Mouse (Mus musculus): Measurements from ENCODE around the gene St6galnac5. TPM values are rescaled to one million over a fixed set of nuclear protein-coding genes. Genes with fewer than 3 reads are reported as not detected.
A peak's percentile ranks its signal among the peaks of the same experiment; 100 is the strongest.

The St6galnac5 gene
- polyA plus RNA-seq, 1 experiment from 2014 or later: 8.4 TPM

- Histone ChIP-seq H3K9ac (ENCODE audit: low read length) (no peak overlapping the region), H3K36me3 (ENCODE audit: control insufficient read depth, insufficient read depth, low read length) (no peaks in the 10 kb centered on the region), H3K27ac (ENCODE audit: low read depth, low read length) (no peak overlapping the region), H3K4me2 (ENCODE audit: low read length) (no peak overlapping the region), H3K9me3 (replicated peaks; ENCODE audit: control insufficient read depth, low read length) (no peaks in the 10 kb centered on the region), H3K27me3 (replicated peaks; ENCODE audit: control insufficient read depth, insufficient read depth, low read length) (no peaks in the 10 kb centered on the region), H3K4me1 (ENCODE audit: control insufficient read depth, insufficient read depth, low read length) (no peaks in the 10 kb centered on the region), H3K4me3 (ENCODE audit: low read depth, low read length) (no peak overlapping the region)
- DNase-seq (ENCODE audit: low spot score) (no peak), ATAC-seq (no peak)
- 95% methylated on average over 10 of the region's 10 CpGs for WGBS
Measured at GRCm38 (mm10) chr3:152913150-152913549, 68.9 kb downstream of the St6galnac5 start.

GRCm38 (mm10) chr3:152912216-152913101, 69.6 kb downstream of the St6galnac5 start:
- Histone ChIP-seq H3K4me3 (ENCODE audit: low read depth, low read length) (no peak overlapping the region), H3K4me2 (ENCODE audit: low read length) (no peak overlapping the region), H3K36me3 (ENCODE audit: control insufficient read depth, insufficient read depth, low read length) (no peaks in the 10 kb centered on the region), H3K27ac (ENCODE audit: low read depth, low read length) (no peak overlapping the region), H3K27me3 (replicated peaks; ENCODE audit: control insufficient read depth, insufficient read depth, low read length) (no peaks in the 10 kb centered on the region), H3K9me3 (replicated peaks; ENCODE audit: control insufficient read depth, low read length) (no peaks in the 10 kb centered on the region), H3K9ac (ENCODE audit: low read length) (no peak overlapping the region), H3K4me1 (ENCODE audit: control insufficient read depth, insufficient read depth, low read length) (no peaks in the 10 kb centered on the region)
- 84% methylated on average over 23 of the region's 23 CpGs for WGBS
- no peak for DNase-seq (ENCODE audit: low spot score)
- ATAC-seq: no peak

GRCm38 (mm10) chr3:152911578-152911977, 70.5 kb downstream of the St6galnac5 start:
- ATAC-seq (no peak), DNase-seq (ENCODE audit: low spot score) (no peak)
- no peak overlapping the region for H3K27ac ChIP-seq (ENCODE audit: low read depth, low read length)
- no peak overlapping the region for H3K4me3 ChIP-seq (ENCODE audit: low read depth, low read length)
- no peaks in the 10 kb centered on the region for H3K36me3 ChIP-seq (ENCODE audit: control insufficient read depth, insufficient read depth, low read length)
- no peak overlapping the region for H3K4me2 ChIP-seq (ENCODE audit: low read length)
- no peaks in the 10 kb centered on the region for H3K4me1 ChIP-seq (ENCODE audit: control insufficient read depth, insufficient read depth, low read length)
- no peaks in the 10 kb centered on the region for H3K9me3 ChIP-seq (replicated peaks; ENCODE audit: control insufficient read depth, low read length)
- WGBS: 90% methylated on average over 4 of the region's 4 CpGs
- H3K9ac ChIP-seq (ENCODE audit: low read length): no peak overlapping the region
- H3K27me3 ChIP-seq (replicated peaks; ENCODE audit: control insufficient read depth, insufficient read depth, low read length): no peaks in the 10 kb centered on the region

- no peaks in the 10 kb centered on the region for H3K9me3 ChIP-seq (replicated peaks; ENCODE audit: control insufficient read depth, low read length)
- no peak overlapping the region for H3K9ac ChIP-seq (ENCODE audit: low read length)
- no peak overlapping the region for H3K4me2 ChIP-seq (ENCODE audit: low read length)
- 85% methylated on average over 5 of the region's 5 CpGs for WGBS
- no peak overlapping the region for H3K27ac ChIP-seq (ENCODE audit: low read depth, low read length)
- no peak for DNase-seq (ENCODE audit: low spot score)
- no peaks in the 10 kb centered on the region; the same call in 1 of the 2 replicates for H3K4me1 ChIP-seq (ENCODE audit: control insufficient read depth, insufficient read depth, low read length)
- H3K27me3 ChIP-seq (replicated peaks; ENCODE audit: control insufficient read depth, insufficient read depth, low read length): no peaks in the 10 kb centered on the region
- ATAC-seq: no peak
- no peaks in the 10 kb centered on the region for H3K36me3 ChIP-seq (ENCODE audit: control insufficient read depth, insufficient read depth, low read length)
- H3K4me3 ChIP-seq (ENCODE audit: low read depth, low read length): no peak overlapping the region
Measured at GRCm38 (mm10) chr3:152907683-152908082, 74.4 kb downstream of the St6galnac5 start.

GRCm38 (mm10) chr3:152907087-152907486, 75.0 kb downstream of the St6galnac5 start:
- H3K9me3 ChIP-seq (replicated peaks; ENCODE audit: control insufficient read depth, low read length): no peaks in the 10 kb centered on the region
- H3K4me3 ChIP-seq (ENCODE audit: low read depth, low read length): no peak overlapping the region
- no peak overlapping the region for H3K27ac ChIP-seq (ENCODE audit: low read depth, low read length)
- H3K27me3 ChIP-seq (replicated peaks; ENCODE audit: control insufficient read depth, insufficient read depth, low read length): no peaks in the 10 kb centered on the region
- DNase-seq (ENCODE audit: low spot score): peak; percentile 47
- H3K4me2 ChIP-seq (ENCODE audit: low read length): no peak overlapping the region
- no peaks in the 10 kb centered on the region for H3K36me3 ChIP-seq (ENCODE audit: control insufficient read depth, insufficient read depth, low read length)
- no peak for ATAC-seq
- no peaks in the 10 kb centered on the region; the same call in 1 of the 2 replicates for H3K4me1 ChIP-seq (ENCODE audit: control insufficient read depth, insufficient read depth, low read length)
- WGBS: 71% methylated on average over 5 of the region's 5 CpGs
- H3K9ac ChIP-seq (ENCODE audit: low read length): no peak overlapping the region

- no peak for DNase-seq (ENCODE audit: low spot score)
- no peak overlapping the region for H3K27ac ChIP-seq (ENCODE audit: low read depth, low read length)
- no peak for ATAC-seq
- H3K9ac ChIP-seq (ENCODE audit: low read length): no peak overlapping the region
- H3K4me2 ChIP-seq (ENCODE audit: low read length): no peak overlapping the region
- no peaks in the 10 kb centered on the region for H3K27me3 ChIP-seq (replicated peaks; ENCODE audit: control insufficient read depth, insufficient read depth, low read length)
- H3K36me3 ChIP-seq (ENCODE audit: control insufficient read depth, insufficient read depth, low read length): no peaks in the 10 kb centered on the region
- 55% methylated on average over 10 of the region's 10 CpGs for WGBS
- H3K9me3 ChIP-seq (replicated peaks; ENCODE audit: control insufficient read depth, low read length): no peaks in the 10 kb centered on the region
- no peak overlapping the region for H3K4me3 ChIP-seq (ENCODE audit: low read depth, low read length)
- no peaks in the 10 kb centered on the region; the same call in 1 of the 2 replicates for H3K4me1 ChIP-seq (ENCODE audit: control insufficient read depth, insufficient read depth, low read length)
Measured at GRCm38 (mm10) chr3:152905800-152906199, 76.2 kb downstream of the St6galnac5 start.

- no peaks in the 10 kb centered on the region for H3K9me3 ChIP-seq (replicated peaks; ENCODE audit: control insufficient read depth, low read length)
- WGBS: 92% methylated on average over 10 of the region's 10 CpGs
- ATAC-seq (no peak), DNase-seq (ENCODE audit: low spot score) (no peak)
- H3K27me3 ChIP-seq (replicated peaks; ENCODE audit: control insufficient read depth, insufficient read depth, low read length): no peaks in the 10 kb centered on the region
- no peaks in the 10 kb centered on the region for H3K36me3 ChIP-seq (ENCODE audit: control insufficient read depth, insufficient read depth, low read length)
- no peak overlapping the region for H3K27ac ChIP-seq (ENCODE audit: low read depth, low read length)
- H3K9ac ChIP-seq (ENCODE audit: low read length): no peak overlapping the region
- no peak overlapping the region for H3K4me3 ChIP-seq (ENCODE audit: low read depth, low read length)
- H3K4me1 ChIP-seq (ENCODE audit: control insufficient read depth, insufficient read depth, low read length): no peaks in the 10 kb centered on the region; the same call in 1 of the 2 replicates
- H3K4me2 ChIP-seq (ENCODE audit: low read length): no peak overlapping the region
Measured at GRCm38 (mm10) chr3:152905026-152905425, 77.0 kb downstream of the St6galnac5 start.

- H3K4me3 ChIP-seq (ENCODE audit: low read depth, low read length): no peak overlapping the region
- WGBS: 94% methylated on average over 9 of the region's 9 CpGs
- H3K4me2 ChIP-seq (ENCODE audit: low read length): no peak overlapping the region
- no peaks in the 10 kb centered on the region for H3K4me1 ChIP-seq (ENCODE audit: control insufficient read depth, insufficient read depth, low read length)
- no peaks in the 10 kb centered on the region for H3K36me3 ChIP-seq (ENCODE audit: control insufficient read depth, insufficient read depth, low read length)
- ATAC-seq (no peak), DNase-seq (ENCODE audit: low spot score) (no peak)
- H3K9me3 ChIP-seq (replicated peaks; ENCODE audit: control insufficient read depth, low read length): no peaks in the 10 kb centered on the region
- no peaks in the 10 kb centered on the region for H3K27me3 ChIP-seq (replicated peaks; ENCODE audit: control insufficient read depth, insufficient read depth, low read length)
- no peak overlapping the region for H3K27ac ChIP-seq (ENCODE audit: low read depth, low read length)
- H3K9ac ChIP-seq (ENCODE audit: low read length): no peak overlapping the region
Measured at GRCm38 (mm10) chr3:152898906-152899305, 83.1 kb downstream of the St6galnac5 start.

- H3K4me3 ChIP-seq (ENCODE audit: low read depth, low read length): no peak overlapping the region
- H3K4me1 ChIP-seq (ENCODE audit: control insufficient read depth, insufficient read depth, low read length): no peaks in the 10 kb centered on the region
- H3K4me2 ChIP-seq (ENCODE audit: low read length): no peak overlapping the region
- H3K9ac ChIP-seq (ENCODE audit: low read length): no peak overlapping the region
- no peaks in the 10 kb centered on the region for H3K27me3 ChIP-seq (replicated peaks; ENCODE audit: control insufficient read depth, insufficient read depth, low read length)
- DNase-seq (ENCODE audit: low spot score) (no peak), ATAC-seq (no peak)
- no peaks in the 10 kb centered on the region for H3K9me3 ChIP-seq (replicated peaks; ENCODE audit: control insufficient read depth, low read length)
- H3K36me3 ChIP-seq (ENCODE audit: control insufficient read depth, insufficient read depth, low read length): no peaks in the 10 kb centered on the region
- WGBS: 85% methylated on average over 5 of the region's 5 CpGs
- no peak overlapping the region for H3K27ac ChIP-seq (ENCODE audit: low read depth, low read length)
Measured at GRCm38 (mm10) chr3:152897196-152897595, 84.8 kb downstream of the St6galnac5 start.

Measured in forebrain, embryonic 14.5 days (tissue).